Mouse (Mus musculus): ENCODE data around the gene Spef2.
"Not testable (repeated sequence)": the region's sequence is repeated elsewhere in the genome, so short reads cannot be mapped to it uniquely, and the experiment has no call there.

Gene Spef2

DNA sequence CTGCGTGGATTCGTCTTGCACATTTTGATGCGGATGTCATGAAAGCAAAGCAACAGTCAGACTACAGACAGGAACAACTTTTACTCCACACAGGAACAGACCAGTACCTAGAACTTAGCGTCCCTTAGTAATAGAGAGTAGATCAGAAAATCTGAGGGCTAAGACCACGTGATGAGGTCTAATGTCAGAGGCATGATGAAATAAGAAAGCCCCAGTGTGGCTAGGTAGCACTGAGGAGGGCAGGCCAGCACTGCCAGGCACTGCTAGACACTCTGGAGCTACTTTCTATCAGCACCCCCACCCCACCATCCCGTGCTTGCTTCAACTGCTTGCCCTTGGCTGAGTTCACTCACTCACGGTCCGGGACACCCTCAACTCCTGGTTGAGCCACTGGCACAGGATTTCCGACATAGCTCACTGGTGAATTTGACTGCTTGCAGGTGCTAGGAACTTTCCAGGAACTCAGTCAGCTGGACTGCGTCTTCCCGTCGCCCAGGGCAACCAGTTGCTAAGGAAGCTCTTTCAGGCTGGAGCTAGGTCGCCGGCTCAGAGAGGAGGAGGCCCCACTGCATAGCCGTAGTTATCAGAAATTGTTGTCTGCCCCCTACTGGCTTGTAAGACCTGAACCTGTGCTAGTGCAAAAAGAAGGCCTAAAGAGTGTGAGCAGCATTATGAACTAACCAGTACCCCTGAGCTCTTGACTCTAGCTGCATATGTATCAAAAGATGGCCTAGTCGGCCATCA lies at the start of gene Spef2:
Gene Spef2, minus strand, starts transcription at position 510 of the 744 bp plus-strand sequence.
- peak; percentile 10 for DNase-seq (ENCODE audit: low spot score)

DNA sequence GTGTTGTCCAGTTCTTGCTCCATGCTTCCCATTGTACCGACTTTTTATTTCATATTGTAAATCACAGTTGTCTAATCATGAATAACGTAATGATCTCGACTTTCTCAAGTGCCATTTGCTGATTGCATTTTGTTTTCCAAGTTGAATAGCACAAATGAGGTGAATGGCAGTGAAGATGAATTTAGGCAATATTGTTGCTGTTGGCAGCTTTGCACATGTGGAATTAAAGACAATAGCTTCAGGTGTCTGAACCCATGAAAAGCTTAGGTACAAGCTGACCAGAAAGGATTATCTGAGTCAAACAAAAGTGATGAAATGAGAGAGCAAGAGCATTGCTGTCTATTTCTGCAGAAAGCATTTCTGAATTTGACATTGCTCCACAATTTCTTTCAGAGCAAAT lies 45.5 kb upstream of the Spef2 start:
- no peak for DNase-seq (ENCODE audit: low spot score)

DNA sequence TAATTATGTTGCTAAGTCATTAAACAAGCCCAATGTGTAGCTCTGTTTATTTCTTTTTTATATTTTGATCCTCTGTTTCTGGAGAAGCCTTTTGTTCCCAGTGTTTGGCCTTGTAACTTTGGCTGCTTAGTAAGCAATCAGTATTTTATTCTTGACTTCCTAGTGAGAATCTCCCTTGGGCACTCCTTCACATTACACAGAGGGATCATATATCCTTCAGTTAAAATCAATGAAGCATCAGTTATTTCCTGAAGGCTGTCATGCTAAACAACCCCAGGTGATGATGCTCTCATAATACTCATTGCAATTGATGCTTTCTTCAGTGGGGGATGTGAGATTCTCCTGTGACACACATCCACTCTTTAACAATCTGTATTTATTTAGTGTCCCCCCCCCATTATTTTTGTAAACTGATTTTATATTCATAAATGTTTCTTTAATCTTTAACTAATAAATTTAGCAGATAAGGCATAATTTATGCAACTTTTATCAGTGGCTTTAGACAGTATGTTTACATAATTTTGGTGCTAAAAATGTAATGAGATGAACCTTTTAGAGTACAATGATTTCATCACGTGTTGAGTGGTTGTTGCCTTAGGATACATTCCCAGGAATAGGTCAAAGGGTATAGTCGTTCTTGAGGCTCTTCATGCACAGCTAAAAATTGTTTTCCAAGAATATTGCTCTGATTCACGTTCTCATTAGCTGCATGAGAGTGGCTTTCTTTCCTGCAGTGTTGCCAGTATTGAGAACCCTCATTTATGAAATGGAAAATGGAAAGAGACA lies 39.8 kb upstream of the Spef2 start:
- no peak for DNase-seq (ENCODE audit: low spot score)

DNA sequence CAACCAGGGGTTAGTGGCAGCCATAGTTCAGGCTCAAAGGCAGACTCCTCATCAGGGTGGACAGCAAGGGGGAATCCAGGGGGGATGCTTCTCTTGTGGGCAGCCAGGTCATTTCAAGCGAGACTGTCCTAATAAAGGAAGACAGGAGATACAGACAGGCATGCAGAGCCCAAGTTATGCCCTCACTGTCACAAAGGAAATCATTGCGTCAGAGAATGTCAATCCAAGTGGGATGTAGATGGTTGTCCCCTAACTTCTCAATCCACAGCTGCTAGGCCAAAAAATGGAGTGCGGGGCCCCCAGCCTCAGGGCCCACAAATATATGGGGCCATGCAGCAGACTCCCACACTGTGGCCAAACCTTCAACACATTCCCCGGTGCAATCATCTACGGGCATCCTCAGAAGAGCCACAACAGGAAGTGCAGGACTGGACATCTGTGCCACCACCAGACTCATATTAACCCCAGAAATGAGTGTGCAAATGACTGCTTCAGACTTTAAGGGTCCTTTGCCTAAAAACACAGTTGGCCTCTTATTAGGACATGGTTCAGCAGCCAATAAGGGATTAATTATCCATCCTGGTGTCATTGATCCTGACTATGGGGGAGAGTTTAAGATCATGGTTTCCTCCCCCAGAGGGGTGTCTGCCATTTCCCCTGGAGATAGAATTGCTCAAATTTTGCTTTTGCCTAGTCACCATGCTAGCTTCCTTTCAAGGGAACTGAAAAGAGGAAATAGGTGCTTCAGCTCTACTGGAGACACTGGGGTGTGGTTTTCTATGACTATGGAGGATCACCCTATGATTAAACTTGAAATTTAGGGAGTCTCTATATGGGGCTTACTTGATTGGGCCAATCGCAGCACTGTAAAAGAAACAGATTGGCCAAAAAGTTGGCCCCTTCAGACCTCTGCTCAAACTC lies 25.8 kb upstream of the Spef2 start:
- not testable (repeated sequence) for DNase-seq (ENCODE audit: low spot score)

DNA sequence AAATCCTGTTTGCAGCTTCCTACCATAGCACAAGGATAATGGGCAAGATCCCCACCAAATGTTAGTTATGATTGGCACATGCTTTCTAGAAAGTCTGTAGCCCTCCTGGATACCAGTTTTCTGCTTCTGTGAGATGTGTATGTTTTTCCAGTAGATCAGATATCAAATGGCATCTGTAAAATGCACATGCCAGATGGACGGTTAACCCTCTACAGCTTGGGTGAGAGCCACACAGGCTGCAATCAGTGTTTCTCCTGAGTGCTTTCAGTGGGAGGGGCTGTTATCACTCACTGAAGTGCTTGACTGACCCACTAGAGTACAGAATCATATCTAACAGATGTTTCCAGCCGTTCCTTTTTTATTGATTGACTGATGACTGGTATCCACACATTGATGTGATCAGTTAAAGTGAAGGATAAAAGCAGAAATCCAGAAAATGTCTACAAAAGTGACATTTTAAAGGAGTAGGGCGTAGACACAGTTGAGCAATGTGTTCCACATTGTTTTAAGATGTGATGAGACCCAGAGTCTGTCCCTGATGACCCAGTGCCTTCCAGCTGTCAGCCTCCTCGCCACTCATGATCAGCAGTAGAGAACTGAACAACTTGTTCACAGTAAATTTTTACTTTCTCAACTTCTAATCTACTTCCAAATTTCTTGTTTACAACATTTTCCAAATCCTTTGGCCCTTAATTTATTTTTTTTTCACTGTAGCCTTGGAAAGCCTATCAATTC lies 19.7 kb upstream of the Spef2 start:
- no peak for DNase-seq (ENCODE audit: low spot score)

DNA sequence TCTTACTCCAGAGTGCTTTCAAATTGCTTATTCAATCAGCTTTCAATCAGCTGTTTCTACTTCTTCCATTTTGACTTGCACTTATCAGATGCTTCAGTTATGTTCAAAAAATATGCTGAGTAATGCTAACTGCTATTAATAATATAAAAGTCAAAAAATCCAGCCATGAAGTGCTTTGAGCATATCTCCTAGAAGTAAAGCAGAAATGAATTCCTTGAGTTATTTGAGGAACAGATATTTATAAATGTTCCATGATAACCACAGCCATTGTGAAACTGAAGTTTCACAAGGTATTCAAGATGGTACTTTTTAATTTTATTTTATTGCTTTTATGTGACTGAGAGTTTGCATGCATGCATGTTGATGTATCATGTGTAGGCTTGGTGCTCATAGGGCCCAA lies 18.4 kb upstream of the Spef2 start:
- DNase-seq (ENCODE audit: low spot score): no peak

DNA sequence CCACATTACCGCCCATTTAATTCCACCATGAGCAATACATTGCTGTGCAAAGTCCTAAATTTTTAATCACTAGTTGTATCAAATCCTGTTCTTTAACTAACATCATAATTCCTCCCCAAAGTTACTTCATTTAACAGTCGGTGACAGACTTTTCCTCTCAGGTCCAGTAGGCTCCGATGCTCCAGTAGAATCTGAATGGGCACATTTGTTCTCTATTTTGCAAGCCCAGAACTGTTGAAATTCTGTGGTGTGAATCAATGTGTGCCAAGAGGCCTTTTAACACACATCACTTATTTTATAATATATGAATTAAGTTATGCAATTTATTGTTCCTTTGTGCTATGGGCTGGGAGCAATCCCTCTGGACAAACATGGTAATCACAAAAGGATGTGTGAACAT lies 2.3 kb upstream of the Spef2 start:
- no peak for DNase-seq (ENCODE audit: low spot score)

DNA sequence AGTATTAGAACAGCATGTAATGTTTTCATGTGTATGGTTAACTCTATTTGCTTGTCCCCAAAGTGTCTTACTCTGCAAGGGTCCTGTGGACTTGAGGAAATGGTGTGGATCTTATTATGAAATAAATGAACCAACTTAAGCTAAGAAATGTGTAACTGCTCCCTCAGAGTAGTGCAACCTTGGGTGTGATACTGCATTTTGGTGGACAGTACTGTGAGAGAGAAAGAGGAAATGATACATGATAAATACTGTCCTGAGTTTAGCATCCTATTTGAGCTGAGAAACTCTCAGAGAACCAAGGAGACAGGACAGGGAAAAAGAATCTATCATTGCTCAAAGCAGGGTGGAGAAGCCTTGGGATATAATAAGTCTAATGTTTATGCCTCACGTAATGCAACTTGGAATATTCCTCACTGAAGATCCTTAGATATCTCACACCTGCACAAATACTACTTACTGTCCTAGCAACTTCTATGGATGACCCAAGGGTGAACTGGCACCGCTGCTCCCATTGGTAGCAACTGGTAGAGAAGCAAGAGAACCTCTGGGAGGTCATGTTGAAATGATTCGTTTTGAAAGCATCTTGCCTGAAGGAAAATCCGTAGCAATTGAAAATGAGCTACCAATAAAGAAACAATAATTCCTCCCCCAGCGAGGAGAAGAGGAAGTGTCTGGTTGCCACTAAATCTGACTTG lies 1.1 kb downstream of the Spef2 start:
- no peak for DNase-seq (ENCODE audit: low spot score)

DNA sequence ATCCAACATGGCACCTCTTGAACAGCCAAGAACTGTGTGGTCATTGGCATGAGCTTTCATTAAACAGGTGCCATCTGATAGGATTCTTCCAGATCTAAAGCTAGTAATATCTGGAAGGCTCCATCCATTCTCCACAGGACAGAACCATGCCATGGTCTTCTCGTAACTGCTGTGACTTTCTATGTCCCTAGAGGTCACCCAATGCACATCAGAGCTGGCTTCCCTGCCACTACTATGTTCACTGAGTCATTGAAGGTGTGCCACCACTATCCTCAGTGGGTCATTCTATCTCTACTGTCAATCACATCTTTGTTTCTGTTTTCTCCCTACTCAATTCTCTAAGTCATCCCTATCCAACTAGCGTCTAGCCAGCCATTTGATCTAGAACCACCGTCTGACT lies 6.5 kb downstream of the Spef2 start:
- DNase-seq (ENCODE audit: low spot score): no peak

DNA sequence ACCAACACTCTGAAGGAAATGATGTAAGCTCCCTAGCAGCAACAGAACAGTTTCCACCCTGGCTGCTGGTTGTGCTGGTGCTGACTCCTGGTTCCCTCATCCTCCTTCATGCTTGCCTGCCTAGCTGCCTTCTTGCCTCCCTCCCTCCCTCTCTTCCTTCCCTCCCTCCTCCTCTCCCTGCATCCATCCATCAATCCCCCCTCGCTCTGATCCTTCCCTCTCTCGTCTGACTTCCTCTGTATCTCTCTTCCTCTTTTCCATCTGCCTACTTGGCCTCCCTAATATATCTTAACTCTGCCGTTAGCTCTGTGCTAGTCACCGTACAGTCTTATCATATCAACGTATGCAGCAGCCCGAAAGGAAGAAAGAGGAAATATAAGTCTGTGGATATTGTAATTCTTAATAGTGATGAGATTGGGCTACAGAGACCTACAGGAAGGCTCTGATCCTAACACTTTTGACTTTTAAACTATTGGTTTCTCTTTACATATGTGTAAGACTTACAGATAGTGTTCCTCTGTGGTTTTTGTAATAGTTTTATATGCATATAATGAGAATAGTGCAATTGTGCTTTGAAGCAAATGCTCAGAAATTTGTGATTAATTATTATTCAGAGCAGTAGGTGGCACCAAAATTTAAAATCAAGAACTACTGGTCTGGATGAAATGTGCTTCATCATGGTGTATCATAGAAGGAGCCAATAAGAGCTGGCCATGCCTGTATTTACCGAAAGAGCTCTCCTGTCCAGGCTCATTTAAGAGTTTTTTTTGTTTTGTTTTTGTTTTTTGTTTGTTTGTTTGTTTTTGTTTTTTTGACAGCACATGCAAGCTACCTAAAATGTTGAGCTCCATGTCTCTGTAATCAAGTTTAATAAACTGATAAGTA lies 33.9 kb downstream of the Spef2 start:
- no peak for DNase-seq (ENCODE audit: low spot score)

DNA sequence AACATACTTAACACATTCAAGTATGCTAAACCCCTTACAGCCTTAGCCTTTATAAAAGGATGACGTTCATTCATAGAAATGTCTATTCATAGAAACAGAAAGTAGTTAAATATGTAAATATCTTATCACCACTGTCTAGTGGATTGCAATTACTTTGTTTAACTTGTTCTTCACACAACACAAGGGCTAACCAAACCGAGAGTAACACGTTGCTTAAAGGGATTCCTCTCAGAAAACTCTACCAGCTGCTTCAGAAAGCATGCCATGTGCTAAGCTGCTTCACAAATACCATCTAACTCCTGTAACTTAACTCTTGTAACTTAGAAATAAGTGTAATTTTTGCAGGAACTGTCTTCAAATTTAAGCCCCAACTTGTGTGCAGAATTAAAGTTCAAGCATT lies 35.0 kb downstream of the Spef2 start:
- no peak for DNase-seq (ENCODE audit: low spot score)

DNA sequence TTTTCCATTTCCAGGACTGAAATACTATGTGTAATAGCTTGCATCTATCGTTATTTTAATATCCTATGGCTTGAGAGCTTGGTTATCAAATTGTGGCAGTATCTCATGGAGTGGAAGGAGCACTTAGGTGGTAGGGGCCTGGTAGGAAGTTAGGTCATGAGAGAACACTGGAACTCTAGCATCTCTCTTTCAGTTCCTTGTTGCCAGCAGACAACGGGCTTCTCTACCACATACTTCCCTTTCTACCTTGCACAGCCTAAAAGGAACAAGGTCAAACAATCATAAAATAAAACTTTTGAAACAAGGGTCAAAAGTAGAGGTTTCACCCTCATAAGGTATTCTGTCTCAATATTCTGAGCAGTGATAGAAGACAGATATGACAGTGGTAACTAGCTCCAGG lies 38.3 kb downstream of the Spef2 start:
- DNase-seq (ENCODE audit: low spot score): no peak

DNA sequence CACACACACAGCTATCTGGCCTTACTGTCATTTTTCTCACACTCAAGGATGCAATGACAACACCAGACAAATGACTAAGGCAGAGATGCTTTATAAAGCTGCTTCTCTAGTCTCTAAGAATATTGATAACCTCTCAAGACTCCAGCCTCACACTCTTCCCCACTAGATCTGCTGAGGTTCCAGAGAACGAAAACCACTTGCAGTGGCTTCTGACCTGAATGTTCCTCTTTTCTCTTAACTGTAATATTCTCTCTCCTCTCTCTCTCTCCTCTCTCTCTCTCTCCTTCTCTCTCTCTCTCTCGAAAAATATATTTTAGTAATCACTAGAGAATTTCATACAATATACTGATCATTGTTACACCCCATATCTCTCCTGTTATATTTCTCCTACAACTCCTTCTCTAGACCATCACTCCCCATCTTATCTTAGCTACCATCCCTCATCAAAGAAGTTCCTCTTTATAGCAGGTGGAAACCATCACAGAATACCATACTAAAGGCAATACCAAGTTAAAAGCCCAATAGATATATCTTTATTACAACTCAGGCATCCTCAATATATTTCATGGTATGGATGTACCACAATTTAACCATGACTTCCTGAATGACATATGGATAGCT lies 42.7 kb downstream of the Spef2 start:
- DNase-seq (ENCODE audit: low spot score): no peak

DNA sequence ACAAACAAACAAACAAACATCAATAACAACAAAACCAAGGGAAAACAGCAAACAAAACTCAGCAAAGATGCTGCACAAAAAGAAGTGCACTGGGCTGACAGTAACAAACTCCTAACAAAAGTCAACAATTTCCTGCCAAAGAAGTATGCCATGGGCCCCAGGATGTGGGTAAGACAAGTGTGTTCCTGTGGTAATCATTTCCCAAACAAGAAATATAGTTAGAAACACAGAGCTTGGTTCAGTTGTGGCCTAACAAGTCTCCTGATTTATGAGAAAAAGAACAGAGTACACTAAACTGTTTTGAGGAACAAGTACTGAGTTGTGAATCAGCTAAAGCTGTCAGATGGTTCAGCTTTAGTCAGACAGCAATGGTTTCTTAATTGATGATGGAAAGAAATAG lies 46.8 kb downstream of the Spef2 start:
- no peak for DNase-seq (ENCODE audit: low spot score)

DNA sequence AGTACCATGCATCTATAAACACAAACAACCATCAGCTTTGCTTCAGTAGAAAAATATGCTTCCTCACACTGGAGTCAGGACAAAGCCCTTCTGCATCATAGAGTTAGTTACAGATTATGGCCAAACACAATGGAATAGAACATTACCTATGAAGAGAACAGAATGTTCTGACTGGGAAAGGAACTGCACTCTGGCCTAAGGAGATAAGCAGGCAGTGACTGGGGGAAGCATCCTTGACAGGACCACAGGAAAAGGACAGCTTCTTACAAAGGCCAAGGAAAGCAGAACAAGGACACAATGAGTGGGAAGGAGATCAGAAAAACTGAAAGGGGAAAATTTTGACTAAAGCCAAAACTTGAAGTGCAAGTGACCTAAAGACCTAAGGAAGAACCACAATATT lies 56.9 kb downstream of the Spef2 start:
- no peak for DNase-seq (ENCODE audit: low spot score)

DNA sequence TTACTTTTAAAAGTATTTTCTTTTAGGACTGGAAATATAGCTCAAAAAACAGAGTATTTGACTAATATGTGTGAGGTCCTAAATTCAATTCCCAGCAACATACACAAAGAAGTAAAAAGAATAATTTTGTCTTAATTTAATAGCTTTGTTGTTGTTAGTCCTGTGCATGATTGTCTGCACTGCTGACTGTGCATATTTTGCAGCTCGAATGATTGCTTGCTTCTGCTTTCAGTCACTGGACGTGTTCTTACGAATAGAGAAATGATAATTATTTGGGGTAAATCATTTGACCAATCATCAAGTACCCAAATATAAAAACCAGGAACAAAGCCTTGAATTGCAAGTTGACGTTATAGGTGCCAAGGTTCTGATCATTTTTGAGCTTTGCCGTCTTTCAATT lies 57.8 kb downstream of the Spef2 start:
- no peak for DNase-seq (ENCODE audit: low spot score)

DNA sequence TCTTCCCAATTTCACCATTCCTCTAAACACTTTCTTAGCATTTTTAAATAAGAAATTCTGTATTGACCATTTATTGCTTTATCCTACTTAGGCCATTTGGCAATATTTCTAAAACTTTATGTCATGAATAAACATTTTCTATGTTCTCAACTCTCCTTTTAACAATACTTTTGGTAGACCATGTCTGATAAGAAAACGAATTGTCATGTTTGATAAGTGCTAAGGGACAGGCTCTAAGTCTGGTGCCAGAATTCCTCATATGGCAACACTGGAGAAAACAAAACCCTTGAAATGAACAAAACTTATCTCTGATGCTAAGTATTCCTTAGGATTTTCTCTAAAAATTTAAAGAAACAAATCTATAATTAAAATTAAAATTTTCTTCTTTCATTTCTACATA lies 58.2 kb downstream of the Spef2 start:
- DNase-seq (ENCODE audit: low spot score): no peak

DNA sequence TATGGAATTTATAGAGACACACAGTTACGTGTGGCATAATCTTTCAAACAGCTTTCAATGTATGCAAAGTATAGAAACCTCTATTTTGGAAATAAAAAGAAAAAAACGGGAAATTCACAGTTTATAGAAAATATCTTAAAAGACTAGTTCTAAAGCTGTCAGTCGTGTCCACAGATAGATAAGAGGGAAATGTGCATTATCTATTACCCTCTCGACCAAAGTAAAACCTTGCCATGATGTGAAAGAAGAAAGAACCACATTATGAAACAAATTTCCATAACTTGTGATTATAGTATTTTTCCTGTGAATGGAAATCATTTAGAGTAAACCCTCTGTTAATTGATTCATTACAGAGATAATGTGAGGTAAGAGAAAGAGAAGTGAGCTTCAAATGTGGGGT lies 65.2 kb downstream of the Spef2 start:
- no peak for DNase-seq (ENCODE audit: low spot score)

DNA sequence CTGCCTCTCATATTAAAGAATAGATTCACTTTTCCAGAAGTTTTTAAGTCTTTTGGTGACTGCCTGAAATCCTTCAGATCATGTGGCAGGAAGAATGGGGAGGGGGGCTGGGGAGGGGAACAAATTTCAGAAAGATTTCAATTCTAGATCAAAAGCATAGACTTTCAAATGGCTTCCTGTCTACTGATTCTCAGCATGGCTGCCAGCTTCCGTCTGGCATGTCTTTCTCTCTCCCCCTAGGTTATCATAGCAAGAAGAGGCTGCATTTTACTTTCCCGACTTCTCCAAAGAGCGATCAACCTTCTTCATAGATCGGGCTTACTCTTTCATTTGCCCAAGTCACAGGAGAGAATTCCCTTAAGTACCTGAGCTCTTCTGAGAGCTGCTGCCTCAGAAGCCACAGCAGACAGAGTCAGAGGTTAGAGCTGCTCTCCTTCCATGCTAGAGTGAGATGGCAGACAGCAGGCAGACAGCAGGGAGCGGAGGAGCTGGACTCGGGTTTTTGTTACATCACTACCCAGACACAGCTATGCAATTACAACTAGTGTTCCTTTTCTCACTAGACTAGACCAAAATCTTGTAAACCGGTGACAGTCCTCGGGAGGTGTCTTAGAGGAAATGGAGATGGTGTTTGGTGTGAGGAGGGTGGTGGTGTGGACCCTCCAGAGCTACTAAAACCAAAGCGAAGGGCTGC lies 71.2 kb downstream of the Spef2 start:
- no peak for DNase-seq (ENCODE audit: low spot score)

All from ovary, postnatal 10 days (tissue).